Mouse (Mus musculus) hematopoietic stem cell, adult 5-6 weeks (primary cell): Measurements from ENCODE around the gene Pax2. TPM values are rescaled to one million over a fixed set of nuclear protein-coding genes. Genes with fewer than 3 reads are reported as not detected.

ENCODE experiments used
- ATAC-seq, 2 experiments: fragments of 125-278 bp in 1 of 2; replicated peaks in 1 of 2; 2 replicates each; pipeline ENCODE4 v1.8.0; 2016 to 2017; ENCODE audit warnings: inconsistent platforms in 2 of 2, mild to moderate bottlenecking in 2 of 2, moderate number of reproducible peaks in 2 of 2, low read depth in 1 of 2, moderate TSS enrichment in 1 of 2; ENCODE audit not compliant: low FRiP score in 2 of 2, poor library complexity in 2 of 2, severe bottlenecking in 2 of 2, insufficient read depth in 1 of 2, low TSS enrichment in 1 of 2
- total RNA-seq: library from RNA; stranded (forward); fragments of 172-1452, 232-1000 nt; gene quantifications from 2 replicates; pipeline ENCODE4 v1.2.3, GENCODE M21; 2017

The Pax2 gene
- total RNA-seq, 1 experiment from 2014 or later: not detected

GRCm38 (mm10) chr19:44745741-44746140 is 10.1 kb upstream of the Pax2 start:
- no peak for ATAC-seq

GRCm38 (mm10) chr19:44746541-44747024 is 9.3 kb upstream of the Pax2 start:
- no peak for ATAC-seq

DNA sequence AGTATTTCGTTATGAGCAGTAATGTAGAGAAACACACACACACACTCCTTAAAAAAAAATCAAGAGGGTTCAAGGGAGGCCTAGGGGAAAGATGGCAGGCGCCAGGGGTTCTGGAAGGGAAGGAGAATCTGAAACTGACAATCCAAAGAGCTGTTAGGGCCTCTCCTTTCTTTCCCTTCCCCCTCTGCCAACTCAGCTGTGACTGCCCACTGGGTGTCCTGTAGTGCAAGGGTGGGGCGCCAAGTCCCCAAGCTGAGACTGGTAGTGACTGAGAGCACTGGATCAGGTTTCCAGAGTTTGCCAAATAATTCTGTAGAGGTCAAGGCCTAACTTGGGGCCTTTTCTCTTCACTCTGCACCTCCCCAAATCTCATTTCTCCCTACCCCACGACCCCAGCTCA is 8.4 kb upstream of the Pax2 start:
- no peak for ATAC-seq

- ATAC-seq: no peak
Observed at GRCm38 (mm10) chr19:44748271-44748670, 7.6 kb upstream of the Pax2 start.

DNA sequence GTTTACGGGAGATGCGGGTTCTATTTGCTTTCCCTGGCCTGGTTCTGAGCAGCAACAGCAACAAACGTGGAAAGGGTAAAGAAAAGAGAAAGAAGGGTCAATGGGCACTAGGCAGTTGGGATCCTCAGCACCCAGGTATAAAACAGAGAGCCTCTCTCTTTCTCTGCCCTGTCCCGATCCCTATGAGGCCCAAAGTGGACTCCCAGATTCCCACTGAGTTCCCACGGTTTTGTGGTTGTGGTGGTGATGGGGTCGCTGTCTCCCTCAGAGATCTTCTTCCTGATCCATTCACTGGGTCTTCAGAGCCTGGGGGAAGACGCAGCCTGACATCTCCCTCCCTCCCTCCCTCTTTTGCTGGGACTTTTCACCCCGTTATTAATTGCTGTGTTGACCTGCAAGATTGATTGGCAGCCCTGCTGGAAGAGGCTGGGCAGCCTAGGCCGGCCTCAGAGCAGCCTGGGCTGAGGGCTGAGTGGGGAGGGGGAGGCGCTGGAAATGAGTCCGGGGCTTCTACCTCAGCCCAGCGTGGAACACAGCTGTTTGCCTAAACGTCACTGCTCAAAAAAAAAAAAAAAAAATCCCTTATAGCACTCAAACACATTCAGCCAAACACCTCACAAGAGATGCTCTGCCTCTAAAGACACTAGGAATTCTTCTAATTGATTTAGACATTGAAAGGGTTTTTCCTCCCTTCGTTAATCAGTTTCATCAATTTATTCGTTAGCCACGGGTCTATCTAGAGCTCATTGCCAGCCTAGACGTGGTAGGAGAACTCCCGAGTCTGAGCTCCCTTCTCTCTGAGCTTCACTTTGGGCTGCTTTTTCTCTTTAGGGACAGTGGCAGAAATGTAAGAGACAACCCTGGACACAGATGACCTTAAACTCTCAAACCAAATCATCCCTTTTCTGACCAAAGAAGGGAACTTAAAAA is 6.5 kb upstream of the Pax2 start:
- ATAC-seq: no peak

- ATAC-seq: peak; percentile 75 to 88
Observed at GRCm38 (mm10) chr19:44750051-44751041, 5.5 kb upstream of the Pax2 start.

DNA sequence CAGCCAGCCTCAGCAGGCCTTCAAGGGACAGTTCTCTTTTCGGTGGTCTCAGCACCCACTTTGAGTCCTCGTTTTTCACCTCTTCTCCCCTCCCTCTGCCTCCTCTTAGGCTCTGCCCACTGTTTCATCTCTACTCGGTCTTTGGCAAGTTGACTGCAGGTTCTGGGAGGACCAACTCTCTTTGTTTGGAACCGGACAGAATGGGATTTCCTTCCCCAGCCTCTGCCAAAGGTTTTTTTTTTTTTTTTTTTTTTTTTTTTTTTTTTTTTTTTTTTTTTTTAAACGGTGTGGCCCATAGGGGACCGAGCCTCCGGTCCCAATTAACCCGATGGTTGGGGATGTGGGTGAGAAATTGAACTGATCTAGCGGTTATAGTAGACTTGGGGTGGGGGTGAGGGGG is 4.8 kb upstream of the Pax2 start:
- no peak for ATAC-seq

GRCm38 (mm10) chr19:44751551-44751950 is 4.3 kb upstream of the Pax2 start:
- ATAC-seq: no peak

GRCm38 (mm10) chr19:44752056-44752940 is 3.5 kb upstream of the Pax2 start:
- ATAC-seq: no peak

DNA sequence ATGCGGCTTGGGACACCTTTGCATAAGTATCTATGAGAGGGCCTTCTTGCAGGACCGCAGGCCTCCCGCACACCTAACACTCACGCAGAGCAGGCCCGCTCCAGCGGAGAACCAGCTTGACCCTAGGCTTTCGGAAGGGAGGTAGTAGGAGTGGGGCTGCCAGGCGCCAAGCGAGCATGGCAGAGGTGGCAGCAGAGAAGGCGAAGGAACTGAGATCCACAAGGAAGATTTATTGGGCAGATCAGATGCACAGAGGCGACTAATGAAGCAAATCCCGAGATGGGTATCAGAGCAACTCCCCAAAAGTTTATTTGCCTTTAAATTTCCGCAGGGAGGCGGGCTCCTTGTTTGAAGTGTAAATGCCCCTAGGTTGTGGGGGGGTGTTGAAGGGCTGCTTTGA is 2.5 kb upstream of the Pax2 start:
- ATAC-seq: no peak

DNA sequence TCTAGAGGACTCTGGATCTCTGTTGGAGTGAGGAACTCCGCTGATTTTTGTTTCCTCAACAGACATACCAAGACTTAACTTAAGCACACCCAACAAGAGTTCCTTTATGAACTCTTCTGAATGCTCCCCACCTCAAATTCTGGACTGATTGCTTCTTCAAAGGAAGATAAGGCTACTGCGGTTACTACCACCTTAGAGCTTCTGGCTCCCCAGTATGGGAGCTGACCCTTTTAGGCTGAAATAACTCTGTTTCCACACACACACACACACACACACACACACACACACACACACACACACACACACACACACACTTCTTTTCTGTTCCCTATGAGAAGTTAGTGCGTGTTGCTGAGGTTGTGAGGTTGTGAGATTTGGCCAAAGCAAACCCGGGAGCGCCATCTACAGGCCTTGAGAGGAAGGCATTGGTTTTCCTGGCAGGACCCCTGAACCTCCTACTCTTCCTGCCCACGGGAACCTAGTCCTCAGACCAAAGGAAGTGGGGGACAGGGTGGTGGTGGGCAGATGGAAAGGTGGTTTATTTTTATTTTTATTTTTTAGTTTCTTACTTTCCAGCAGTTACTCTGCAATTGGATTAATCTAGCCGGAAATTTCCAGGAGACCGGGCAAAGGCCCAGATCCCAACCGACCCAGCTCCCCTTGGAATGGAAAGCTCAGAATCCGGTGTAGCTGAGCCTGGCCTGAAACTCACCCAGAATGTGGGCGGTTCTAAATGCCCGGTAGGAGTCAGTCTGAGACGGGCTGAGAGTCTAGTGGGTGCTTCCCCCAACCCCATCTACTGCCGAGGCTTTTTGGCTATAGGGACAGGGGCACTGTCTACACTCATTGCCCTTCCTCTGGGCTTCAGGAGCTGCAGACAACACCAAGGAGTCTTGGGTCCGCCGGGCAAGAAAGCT is 1.1 kb upstream of the Pax2 start:
- ATAC-seq: no peak

DNA sequence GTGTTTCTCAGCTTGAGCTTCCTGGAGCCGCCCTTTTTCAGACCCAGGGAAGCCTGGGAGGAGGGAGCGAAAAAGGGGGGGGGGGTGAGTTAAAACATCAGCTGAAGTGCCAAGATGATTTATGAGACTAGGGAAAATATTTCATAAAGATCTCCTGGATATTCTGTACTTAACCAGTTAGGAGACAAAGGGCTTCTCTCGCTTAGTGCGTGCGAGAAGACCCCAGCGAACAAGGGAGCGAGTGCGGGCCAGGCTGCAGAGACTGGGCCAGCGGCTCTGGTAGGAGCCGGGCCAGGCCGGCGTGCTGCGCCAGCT is 510 bp upstream of the Pax2 start:
- ATAC-seq: no peak

DNA sequence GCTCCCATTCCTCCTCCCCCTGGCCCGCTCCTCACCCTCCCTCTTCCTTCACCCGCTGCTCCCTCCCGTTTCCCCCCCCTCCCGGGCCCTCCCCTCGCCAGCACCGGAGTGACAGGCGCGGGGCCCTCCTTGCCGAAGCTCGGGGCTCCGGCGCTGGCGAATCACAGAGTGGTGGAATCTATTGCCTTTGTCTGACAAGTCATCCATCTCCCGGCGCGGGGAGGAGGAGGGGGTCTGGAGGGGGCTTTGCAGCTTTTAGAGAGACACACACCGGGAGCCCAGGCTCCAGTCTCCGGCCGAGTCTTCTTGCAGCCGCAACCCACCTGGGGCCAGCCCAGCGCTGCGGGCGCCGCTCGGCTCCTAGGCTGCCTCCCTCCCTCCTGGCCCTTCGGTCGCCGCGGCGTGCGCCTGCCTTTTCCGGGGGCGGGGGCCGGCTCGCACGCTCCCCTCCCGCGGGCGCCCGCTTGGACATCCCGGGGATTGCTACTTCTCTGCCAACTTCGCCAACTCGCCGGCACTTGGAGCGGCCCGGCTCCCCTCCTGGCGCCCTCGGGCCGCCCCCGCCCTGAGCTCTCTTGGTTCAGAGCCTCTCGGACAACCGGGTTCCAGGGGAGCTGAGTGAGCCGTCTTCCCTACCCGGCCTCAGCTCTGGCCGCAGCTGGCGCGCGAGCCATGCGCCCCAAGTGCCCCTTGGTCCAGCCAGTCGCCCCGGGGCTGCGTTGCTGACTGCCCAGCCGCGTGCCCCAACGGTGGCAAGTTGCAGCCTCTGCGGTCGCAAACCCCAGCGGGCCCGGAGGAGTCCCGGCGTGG is 781 bp downstream of the Pax2 start:
- no peak for ATAC-seq

DNA sequence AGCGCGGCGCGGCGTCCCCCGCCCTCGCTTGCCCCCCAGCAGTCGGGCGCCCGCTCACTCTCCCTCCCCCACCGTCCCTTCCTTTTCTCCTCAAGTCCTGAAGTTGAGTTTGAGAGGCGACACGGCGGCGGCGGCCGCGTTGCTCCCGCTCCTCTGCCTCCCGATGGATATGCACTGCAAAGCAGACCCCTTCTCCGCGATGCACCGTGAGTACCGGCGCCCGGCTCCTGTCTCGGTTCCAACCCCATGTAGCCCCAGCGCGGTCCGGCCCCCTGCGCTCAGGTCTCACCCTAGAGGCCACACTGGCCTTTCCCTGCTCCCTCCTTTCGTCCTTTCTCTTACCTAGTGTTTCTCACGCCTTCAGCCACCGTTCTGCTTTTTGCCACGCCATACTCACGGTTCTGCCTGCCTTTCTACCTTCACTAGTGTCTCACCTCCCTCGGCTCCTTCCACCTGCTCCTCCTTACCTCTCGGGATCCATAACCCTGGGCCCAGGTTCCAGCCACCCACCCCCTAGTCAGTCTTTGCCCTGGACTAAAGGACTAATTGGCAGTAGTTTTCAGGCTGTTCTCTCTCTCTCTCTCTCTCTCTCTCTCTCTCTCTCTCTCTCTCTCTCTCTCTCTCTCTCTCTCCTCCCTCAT is 1.5 kb downstream of the Pax2 start:
- ATAC-seq: no peak

- no peak for ATAC-seq
Observed at GRCm38 (mm10) chr19:44758846-44759245, 3.0 kb downstream of the Pax2 start.
